Mouse (Mus musculus): ENCODE measurements around the gene Cd160.

- no peak for TF ChIP-seq POLR2A (IDR thresholded peaks at IDR 0.05; ENCODE audit: borderline replicate concordance, control insufficient read depth, low read depth, low read length)
- no peak for TF ChIP-seq CTCF (IDR thresholded peaks at IDR 0.05; ENCODE audit: control insufficient read depth, insufficient read depth, low read length)
These were observed 40.6 kb downstream of the Cd160 start for GRCm38 (mm10) chr3:96788506-96788905.
